Mouse (Mus musculus) heart, embryonic 14.5 days (tissue): Measurements from ENCODE around the gene Zdhhc14. TPM values are rescaled to one million over a fixed set of nuclear protein-coding genes. Genes with fewer than 3 reads are reported as not detected.

Experiments
- ATAC-seq: fragments of 200-750 bp; cut with Nextera tagmentation; 2 replicates; pipeline ENCODE4 v1.8.0; 2017; ENCODE audit warnings: low read depth, moderate TSS enrichment; ENCODE audit not compliant: insufficient number of reproducible peaks, insufficient read depth, low FRiP score
- H3K27ac ChIP-seq, 2 experiments: fragments of 200-500 bp in 1 of 2; fragments of 300-500 bp in 1 of 2; sonication (generic) in 1 of 2; replicated peaks in 1 of 2; 2 replicates each; pipeline ENCODE4 v1.5.1; 2012 to 2014; ENCODE audit warnings: low read depth in 2 of 2, low read length in 2 of 2, control low read depth in 1 of 2, mild to moderate bottlenecking in 1 of 2, mixed read lengths in 1 of 2; ENCODE audit not compliant: control insufficient read depth in 1 of 2, insufficient read depth in 1 of 2
- H3K27me3 ChIP-seq: fragments of 300-500 bp; sonication (generic); 2 replicates; pipeline ENCODE4 v1.6.1; 2014; ENCODE audit warnings: mild to moderate bottlenecking, low read length, control low read depth; ENCODE audit not compliant: control insufficient read depth, insufficient read depth
- H3K36me3 ChIP-seq: fragments of 300-500 bp; sonication (generic); 2 replicates; pipeline ENCODE4 v1.6.1; 2014; ENCODE audit warnings: mild to moderate bottlenecking, control low read depth, low read length, mixed read lengths; ENCODE audit not compliant: control insufficient read depth, insufficient read depth
- H3K4me1 ChIP-seq, 2 experiments: fragments of 200-500 bp in 1 of 2; fragments of 300-500 bp in 1 of 2; sonication (generic) in 1 of 2; 2 replicates each; pipeline ENCODE4 v1.6.1; 2012 to 2014; ENCODE audit warnings: low read length in 2 of 2, control low read depth in 1 of 2, mixed read lengths in 1 of 2; ENCODE audit not compliant: control insufficient read depth in 2 of 2, insufficient read depth in 2 of 2
- H3K4me2 ChIP-seq: fragments of 300-500 bp; sonication (generic); 2 replicates; pipeline ENCODE4 v1.6.1; 2014; ENCODE audit warnings: mild to moderate bottlenecking, low read length
- H3K4me3 ChIP-seq, 2 experiments: fragments of 200-500 bp in 1 of 2; fragments of 300-500 bp in 1 of 2; sonication (generic) in 1 of 2; 2 replicates each; pipeline ENCODE4 v1.5.1; 2012 to 2014; ENCODE audit warnings: low read length in 2 of 2, mild to moderate bottlenecking in 2 of 2, control low read depth in 1 of 2, low read depth in 1 of 2, moderate library complexity in 1 of 2; ENCODE audit not compliant: control insufficient read depth in 1 of 2, insufficient read depth in 1 of 2
- H3K9ac ChIP-seq: fragments of 300-500 bp; sonication (generic); 2 replicates; pipeline ENCODE4 v1.6.1; 2014; ENCODE audit warnings: mild to moderate bottlenecking, low read length
- H3K9me3 ChIP-seq: fragments of 300-500 bp; sonication (generic); 2 replicates; pipeline ENCODE4 v1.6.1; 2016; ENCODE audit warnings: low read length, control low read depth; ENCODE audit not compliant: control insufficient read depth
- WGBS: fragments of 180-500 bp; shearing (Covaris S2); extraction: QIAGEN DNeasy Blood & Tissue Kit; methylation state at CpG from one replicate; pipeline ENCODE4 v1.1.7; 2014; 5-methylcytosine and 5-hydroxymethylcytosine counted together
- polyA plus RNA-seq: library from polyadenylated mRNA; unstranded; fragments of >200 nt; fragmentation: Nextera tagmentation; extraction: Ambion mirVana; gene quantifications from 2 replicates; pipeline ENCODE4 v1.2.1, GENCODE M21; 2014

Gene Zdhhc14
- polyA plus RNA-seq, 1 experiment from 2014 or later: 1.5 TPM

DNA sequence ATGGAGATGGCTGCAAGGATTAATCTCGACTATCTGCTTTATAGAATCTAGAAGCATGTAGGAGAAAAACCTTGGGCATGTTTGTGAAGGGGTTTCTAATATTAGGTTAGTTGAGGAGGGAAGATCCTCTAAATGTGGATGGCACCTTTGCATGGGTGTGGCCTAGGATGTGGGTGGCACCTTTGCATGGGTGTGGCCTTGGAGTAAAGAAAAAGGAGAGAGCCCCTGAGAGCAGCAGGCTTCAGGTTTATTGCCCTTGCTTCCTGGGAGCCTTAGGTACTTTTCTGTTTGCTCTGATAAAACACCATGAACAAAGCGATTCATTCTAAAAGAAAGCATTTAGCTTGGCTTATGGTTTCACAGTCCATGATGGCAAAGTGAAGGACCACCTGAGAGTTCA is 62.2 kb downstream of the Zdhhc14 start:
- Histone ChIP-seq H3K4me1 (no peaks in the 10 kb centered on the region), H3K36me3 (no peaks in the 10 kb centered on the region), H3K27me3 (no peaks in the 10 kb centered on the region), H3K27ac (no peak overlapping the region), H3K9me3 (no peaks in the 10 kb centered on the region), H3K4me2 (no peak overlapping the region), H3K9ac (no peak overlapping the region), H3K4me3 (no peak overlapping the region)
- WGBS: 69% methylated on average over 2 of the region's 2 CpGs
- no peak for ATAC-seq

DNA sequence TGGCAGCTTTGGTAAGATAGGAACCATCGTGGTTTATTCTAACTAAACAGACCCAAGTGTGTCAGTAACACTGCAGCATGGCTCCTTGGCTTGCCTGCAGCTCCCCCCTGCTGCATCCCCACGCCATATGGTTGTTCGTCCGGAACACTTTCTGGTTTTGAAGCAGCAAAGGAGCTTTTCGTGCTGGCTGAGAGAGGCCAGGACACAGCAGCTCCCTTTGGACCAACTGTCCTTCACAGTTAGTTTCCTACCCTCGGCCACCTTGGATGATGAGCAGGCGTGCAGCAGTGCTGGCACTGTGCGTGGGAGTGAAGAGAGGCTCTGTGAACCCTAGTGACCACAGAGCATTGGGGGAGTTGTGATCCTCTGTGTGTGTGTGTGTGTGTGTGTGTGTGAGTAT is 64.2 kb downstream of the Zdhhc14 start:
- no peaks in the 10 kb centered on the region for H3K27me3 ChIP-seq
- H3K4me2 ChIP-seq: no peak overlapping the region
- no peaks in the 10 kb centered on the region for H3K9me3 ChIP-seq
- WGBS: 79% methylated on average over 8 of the region's 8 CpGs
- no peak overlapping the region for H3K4me3 ChIP-seq
- no peaks in the 10 kb centered on the region for H3K36me3 ChIP-seq
- no peaks in the 10 kb centered on the region for H3K4me1 ChIP-seq
- ATAC-seq: no peak
- no peak overlapping the region for H3K27ac ChIP-seq
- no peak overlapping the region for H3K9ac ChIP-seq

DNA sequence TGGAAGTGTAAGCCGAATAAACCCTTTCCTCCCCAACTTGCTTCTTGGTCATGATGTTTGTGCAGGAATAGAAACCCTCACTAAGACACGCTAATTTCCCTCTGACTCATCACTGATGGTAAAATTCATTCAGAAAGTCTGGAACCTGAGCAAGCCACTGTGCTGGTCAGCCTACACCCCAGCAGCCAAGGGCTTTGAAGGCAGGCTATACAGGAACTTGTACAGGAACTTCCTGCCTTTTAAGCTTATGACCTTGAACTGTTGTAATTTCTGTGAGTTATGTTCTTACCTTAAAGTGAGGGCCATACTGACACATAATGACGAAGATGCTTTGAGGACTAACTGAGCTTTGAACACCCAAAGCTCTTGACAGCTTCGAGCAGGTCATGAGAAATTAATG is 67.9 kb downstream of the Zdhhc14 start:
- ATAC-seq: no peak
- 86% methylated on average over 3 of the region's 4 CpGs for WGBS

DNA sequence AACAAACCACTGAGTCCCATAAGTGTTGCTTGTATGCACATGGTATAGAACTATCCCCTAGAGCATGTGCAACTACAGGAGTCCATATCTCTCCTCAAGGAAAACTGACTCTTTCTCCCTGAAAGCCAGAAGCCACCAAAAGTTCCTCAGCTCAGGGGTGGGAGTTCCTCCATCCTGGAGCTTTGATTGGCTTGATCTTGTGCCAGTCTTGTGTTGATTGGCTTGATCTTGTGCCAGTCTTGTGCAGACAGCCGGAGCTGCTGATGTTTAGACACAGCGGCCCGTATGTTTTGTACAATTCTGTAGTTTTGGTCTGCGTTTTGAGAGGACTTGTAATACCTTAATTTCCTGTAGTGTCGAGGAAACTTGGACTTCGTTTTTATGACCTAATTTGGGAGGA is 70.8 kb downstream of the Zdhhc14 start:
- H3K4me1 ChIP-seq: peaks cover 0 to 7% of the 10 kb centered on the region in 2 experiments; a peak in 1 of 4 replicates
- H3K36me3 ChIP-seq: no peaks in the 10 kb centered on the region
- no peak for ATAC-seq
- no peaks in the 10 kb centered on the region for H3K9me3 ChIP-seq
- H3K9ac ChIP-seq: no peak overlapping the region
- no peak overlapping the region for H3K27ac ChIP-seq
- no peaks in the 10 kb centered on the region for H3K27me3 ChIP-seq
- no peak overlapping the region for H3K4me2 ChIP-seq
- 90% methylated on average over 6 of the region's 6 CpGs for WGBS
- H3K4me3 ChIP-seq: no peak overlapping the region

More for the DNA sequence above, 67.9 kb downstream of the Zdhhc14 start:
- Histone ChIP-seq H3K4me3 (no peak overlapping the region), H3K4me2 (no peak overlapping the region), H3K4me1 (no peaks in the 10 kb centered on the region), H3K9ac (no peak overlapping the region), H3K36me3 (no peaks in the 10 kb centered on the region), H3K27ac (no peak overlapping the region), H3K9me3 (no peaks in the 10 kb centered on the region), H3K27me3 (no peaks in the 10 kb centered on the region)

DNA sequence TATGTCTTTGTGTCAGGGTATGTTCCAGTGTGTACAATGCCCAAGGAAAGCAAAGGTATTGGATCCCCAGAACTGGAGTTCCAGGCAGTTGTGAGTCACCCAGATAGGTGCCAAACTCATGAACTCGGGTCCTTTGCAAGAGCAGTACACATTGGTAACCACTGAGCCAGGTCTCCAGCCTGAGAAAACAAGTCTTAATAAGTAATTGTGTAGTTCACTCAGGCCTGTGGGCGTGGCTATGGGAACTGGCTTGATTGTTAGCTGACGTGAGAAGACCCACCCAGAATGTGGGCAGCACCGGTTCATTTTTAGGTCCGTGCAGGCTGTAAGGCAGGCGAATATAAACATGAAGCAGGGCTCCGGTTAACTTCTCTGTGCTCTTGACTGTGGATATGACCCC is 73.6 kb downstream of the Zdhhc14 start:
- Histone ChIP-seq H3K27me3 (no peaks in the 10 kb centered on the region), H3K9ac (no peak overlapping the region), H3K27ac (no peak overlapping the region), H3K4me3 (no peak overlapping the region), H3K36me3 (no peaks in the 10 kb centered on the region), H3K4me2 (no peak overlapping the region), H3K9me3 (no peaks in the 10 kb centered on the region), H3K4me1 (peaks cover 0 to 7% of the 10 kb centered on the region in 2 experiments; a peak in 1 of 4 replicates)
- no peak for ATAC-seq
- 69% methylated on average over 7 of the region's 7 CpGs for WGBS

DNA sequence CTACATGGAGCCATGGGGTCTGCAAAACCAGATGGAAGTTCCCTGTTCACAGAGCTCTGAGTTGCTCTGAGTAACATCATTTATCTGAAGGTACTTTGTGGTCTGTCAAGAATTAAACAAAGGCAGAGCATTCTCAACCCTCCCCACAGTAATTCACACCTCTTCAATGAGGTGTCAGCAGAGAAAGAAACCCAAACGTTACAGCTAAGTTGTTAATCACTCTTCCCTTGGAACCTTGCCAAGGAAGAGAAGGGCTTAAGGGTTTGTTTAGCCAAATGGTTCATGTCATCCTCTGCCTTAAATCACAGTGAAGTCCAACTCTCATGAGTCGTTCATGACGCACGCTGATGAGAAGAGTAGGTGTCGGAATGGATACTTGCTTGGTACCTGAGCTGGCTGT is 75.6 kb downstream of the Zdhhc14 start:
- Histone ChIP-seq H3K4me1 (peaks cover 2 to 9% of the 10 kb centered on the region in 2 experiments; a peak in 2 of 4 replicates), H3K9me3 (no peaks in the 10 kb centered on the region), H3K27me3 (no peaks in the 10 kb centered on the region), H3K36me3 (no peaks in the 10 kb centered on the region), H3K4me3 (no peak overlapping the region), H3K9ac (no peak overlapping the region), H3K27ac (no peak overlapping the region), H3K4me2 (no peak overlapping the region)
- WGBS: 29% methylated on average over 5 of the region's 5 CpGs
- ATAC-seq: no peak

DNA sequence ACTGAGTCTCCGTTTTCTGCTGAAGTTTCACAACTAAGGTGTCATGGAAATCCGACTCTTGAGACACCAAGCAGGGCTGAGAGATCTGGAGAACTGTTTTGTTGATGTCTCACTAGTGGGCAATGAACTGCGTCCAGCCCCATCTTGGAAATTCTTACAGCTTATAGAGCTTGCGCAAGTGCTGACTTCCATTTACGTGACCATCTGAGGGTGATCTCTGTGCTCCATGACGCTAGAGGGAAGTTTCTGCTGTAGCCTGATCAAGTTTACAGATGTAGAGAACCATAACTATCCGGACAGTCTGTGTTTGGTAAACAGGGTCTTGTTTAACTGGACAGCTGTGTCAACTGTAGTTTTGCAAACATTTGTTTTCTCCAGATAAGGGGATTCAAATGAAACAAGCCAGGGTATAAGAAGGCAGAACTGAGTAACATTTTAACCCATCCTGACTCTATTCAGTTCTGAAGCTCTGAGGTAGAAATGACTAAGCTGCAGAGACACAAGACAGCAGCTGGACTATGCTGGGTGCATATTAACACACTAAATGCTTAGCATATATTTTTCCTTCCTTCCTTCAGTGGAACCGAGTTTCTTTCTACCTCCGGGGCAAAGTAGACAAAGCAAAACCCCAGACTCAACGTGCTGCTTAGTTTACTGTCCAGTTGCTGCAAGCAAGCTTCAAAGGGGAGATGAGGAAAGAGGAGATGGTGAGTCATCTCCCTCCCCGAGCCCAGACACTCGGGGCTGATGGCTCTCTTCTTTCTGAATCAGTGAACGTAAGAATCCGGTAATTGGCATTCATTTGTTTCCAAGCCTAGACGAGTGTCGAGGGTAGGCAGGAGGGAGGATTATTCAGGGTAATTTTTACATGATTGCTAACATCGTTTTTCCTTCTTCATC is 77.0 kb downstream of the Zdhhc14 start:
- H3K27ac ChIP-seq: no peak overlapping the region
- H3K4me2 ChIP-seq: no peak overlapping the region
- H3K9ac ChIP-seq: no peak overlapping the region
- H3K4me3 ChIP-seq: no peak overlapping the region
- H3K9me3 ChIP-seq: no peaks in the 10 kb centered on the region
- 74% methylated on average over 17 of the region's 17 CpGs for WGBS
- ATAC-seq: no peak
- no peaks in the 10 kb centered on the region for H3K27me3 ChIP-seq
- H3K36me3 ChIP-seq: no peaks in the 10 kb centered on the region
- peaks cover 4 to 11% of the 10 kb centered on the region in 2 experiments; a peak in 2 of 4 replicates for H3K4me1 ChIP-seq
